Mouse (Mus musculus): ENCODE measurements around the gene Atf3.

Gene Atf3

GRCm38 (mm10) chr1:191192751-191193150, 25.1 kb downstream of the Atf3 start:
- no peak for DNase-seq (ENCODE audit: low read depth, low spot score)

- no peak for DNase-seq (ENCODE audit: low read depth, low spot score)
These were observed 25.6 kb downstream of the Atf3 start for GRCm38 (mm10) chr1:191192213-191192612.

- DNase-seq (ENCODE audit: low read depth, low spot score) = no peak
These were observed 28.0 kb downstream of the Atf3 start for GRCm38 (mm10) chr1:191189671-191190372.

GRCm38 (mm10) chr1:191186386-191186770, 31.5 kb downstream of the Atf3 start:
- no peak for DNase-seq (ENCODE audit: low read depth, low spot score)

GRCm38 (mm10) chr1:191185761-191186385, 32.0 kb downstream of the Atf3 start:
- DNase-seq (ENCODE audit: low read depth, low spot score) = no peak

GRCm38 (mm10) chr1:191184841-191185251, 33.0 kb downstream of the Atf3 start:
- no peak for DNase-seq (ENCODE audit: low read depth, low spot score)

- no peak for DNase-seq (ENCODE audit: low read depth, low spot score)
These were observed 33.6 kb downstream of the Atf3 start for GRCm38 (mm10) chr1:191184066-191184815.

- DNase-seq (ENCODE audit: low read depth, low spot score) = peak; percentile 46
These were observed 34.4 kb downstream of the Atf3 start for GRCm38 (mm10) chr1:191183163-191184065.

- no peak for DNase-seq (ENCODE audit: low read depth, low spot score)
These were observed 35.2 kb downstream of the Atf3 start for GRCm38 (mm10) chr1:191182431-191183162.

GRCm38 (mm10) chr1:191181469-191182259, 36.2 kb downstream of the Atf3 start:
- no peak for DNase-seq (ENCODE audit: low read depth, low spot score)

- no peak for DNase-seq (ENCODE audit: low read depth, low spot score)
These were observed 37.4 kb downstream of the Atf3 start for GRCm38 (mm10) chr1:191180397-191180796.

- DNase-seq (ENCODE audit: low read depth, low spot score) = no peak
These were observed 38.0 kb downstream of the Atf3 start for GRCm38 (mm10) chr1:191179846-191180245.

- no peak for DNase-seq (ENCODE audit: low read depth, low spot score)
These were observed 39.2 kb downstream of the Atf3 start for GRCm38 (mm10) chr1:191178511-191179188.

- no peak for DNase-seq (ENCODE audit: low read depth, low spot score)
These were observed 41.0 kb downstream of the Atf3 start for GRCm38 (mm10) chr1:191176887-191177286.

GRCm38 (mm10) chr1:191172487-191172886, 45.4 kb downstream of the Atf3 start:
- DNase-seq (ENCODE audit: low read depth, low spot score) = no peak

GRCm38 (mm10) chr1:191170444-191170843, 47.4 kb downstream of the Atf3 start:
- DNase-seq (ENCODE audit: low read depth, low spot score) = no peak

- no peak for DNase-seq (ENCODE audit: low read depth, low spot score)
These were observed 51.6 kb downstream of the Atf3 start for GRCm38 (mm10) chr1:191166189-191166588.

GRCm38 (mm10) chr1:191164717-191165116, 53.1 kb downstream of the Atf3 start, which contains the start of gene Fam71a:
TSS of gene Fam71a (minus strand) at chr1:191164817.
- DNase-seq (ENCODE audit: low read depth, low spot score) = no peak

- DNase-seq (ENCODE audit: low read depth, low spot score) = no peak
These were observed 63.5 kb downstream of the Atf3 start for GRCm38 (mm10) chr1:191154314-191154713.

Measured in brain, embryonic 18.5 days (tissue).